Mouse (Mus musculus): ENCODE results near the gene Adprh. TPM values are rescaled to one million over a fixed set of nuclear protein-coding genes. Genes with fewer than 3 reads are reported as not detected.
A peak's percentile ranks its signal among the peaks of the same experiment; 100 is the strongest.
"Not testable (repeated sequence)": the region's sequence is repeated elsewhere in the genome, so short reads cannot be mapped to it uniquely, and the experiment has no call there.

The Adprh gene
- total RNA-seq (2015) (22.9 and 23.5 TPM in 2 replicates), total RNA-seq (2017) (14.9 and 16.0 TPM in 2 replicates)

DNA sequence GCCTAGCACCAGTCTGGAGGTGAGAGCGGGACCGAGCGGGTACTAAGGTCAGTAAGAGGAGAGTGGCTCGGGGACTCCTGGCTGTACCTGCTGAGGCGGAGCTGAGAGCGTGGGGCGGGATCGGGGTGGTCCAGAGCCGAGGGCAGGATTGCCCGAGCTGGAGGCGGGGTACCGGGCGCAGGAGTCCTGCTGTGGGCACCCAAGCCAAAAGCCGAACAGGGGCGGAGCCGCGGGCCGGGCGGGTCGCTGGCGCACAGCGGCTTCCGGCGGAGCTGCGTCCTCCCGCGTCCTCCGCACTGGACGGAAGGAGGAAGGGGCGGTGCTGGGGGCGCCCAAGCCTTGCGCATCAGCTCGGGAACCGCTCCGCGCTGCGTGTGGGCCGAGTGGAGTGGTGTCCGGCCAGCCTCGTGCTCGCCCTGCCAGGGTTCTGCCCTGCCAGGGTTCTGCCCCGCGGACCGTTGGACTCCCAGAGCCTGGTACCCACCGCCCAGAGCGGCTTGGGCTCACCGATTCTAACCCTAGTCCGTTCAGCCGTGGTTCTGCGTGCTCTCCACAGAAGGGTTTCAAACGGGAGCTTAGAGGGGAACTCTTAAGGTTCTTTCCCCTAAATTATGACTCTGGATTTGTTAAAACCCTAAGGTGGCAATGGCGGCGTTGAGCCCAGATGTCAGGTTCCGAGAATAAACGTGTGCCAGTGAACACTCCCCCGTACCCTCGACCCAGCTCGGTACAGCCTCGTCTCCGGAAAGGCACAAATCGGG is at the start of gene Adprh:
TSS of gene Adprh (minus strand) at position 262 of the 761 bp plus-strand sequence.
- ATAC-seq (replicated peaks; ENCODE audit: poor library complexity): peak; percentile 83

DNA sequence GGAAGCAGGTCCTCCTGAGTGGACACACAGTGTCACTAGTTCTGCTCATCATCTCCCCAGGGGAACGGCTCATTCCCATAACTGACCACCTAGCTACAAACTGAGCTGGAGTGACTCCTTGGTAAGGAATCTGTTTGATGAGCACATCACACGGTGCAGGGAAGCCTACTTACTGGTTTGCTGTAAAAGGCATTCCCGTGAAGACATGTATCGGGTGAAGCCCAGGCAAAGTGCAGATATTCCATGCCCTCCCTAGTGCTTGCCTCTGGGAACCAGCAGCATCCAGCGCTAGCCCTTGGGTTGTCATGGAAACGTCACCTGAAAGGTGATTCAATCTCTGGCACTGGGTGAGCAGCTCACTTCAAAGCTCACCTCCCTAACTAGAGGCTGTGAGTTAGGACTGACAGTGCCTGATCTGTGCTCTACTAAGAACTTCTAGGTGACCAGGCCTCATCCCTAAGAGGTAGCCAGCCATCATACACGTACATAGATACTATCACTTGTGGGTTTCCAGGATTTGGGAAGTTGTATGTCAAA is 44.2 kb upstream of the Adprh start:
- ATAC-seq (replicated peaks; ENCODE audit: poor library complexity): no peak

DNA sequence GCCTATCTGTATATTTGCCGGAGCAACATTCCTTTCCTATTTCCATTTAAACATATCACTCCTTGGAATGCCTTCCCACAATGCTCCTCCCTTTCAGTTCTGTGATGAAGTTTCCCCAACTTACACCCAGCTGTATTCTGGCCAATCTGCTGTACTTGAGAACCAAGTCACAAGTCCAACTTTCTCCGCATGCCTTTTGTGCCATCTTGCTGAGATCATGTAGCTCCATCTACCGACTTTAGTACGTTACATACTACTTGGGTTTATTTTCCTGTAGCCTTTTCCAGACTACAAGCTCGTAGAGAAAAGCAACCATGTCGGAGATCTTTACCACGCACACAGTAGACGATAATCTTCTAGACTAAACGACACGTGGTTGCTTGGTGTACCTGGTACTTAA is 41.4 kb upstream of the Adprh start:
- ATAC-seq (replicated peaks; ENCODE audit: poor library complexity): no peak

DNA sequence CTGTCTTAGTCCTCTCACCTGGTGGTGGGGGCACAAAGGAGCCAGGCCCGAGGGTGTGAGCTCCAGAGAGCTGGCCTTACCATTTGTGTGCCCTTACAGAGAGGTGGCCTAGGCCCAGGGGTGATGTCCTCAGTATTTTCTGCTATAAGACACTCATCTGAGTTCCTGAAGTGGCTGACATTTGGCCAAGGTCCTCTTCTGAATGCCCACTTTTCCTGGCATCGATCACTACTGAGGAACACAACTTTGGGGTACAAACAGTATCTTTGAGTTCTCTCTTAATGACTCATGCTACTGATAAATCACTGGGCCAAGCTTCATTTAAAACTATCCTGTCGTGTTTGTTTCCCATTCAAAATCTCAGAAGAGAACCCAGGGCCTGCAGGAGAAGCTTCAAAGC is 40.0 kb upstream of the Adprh start:
- ATAC-seq (replicated peaks; ENCODE audit: poor library complexity): no peak

DNA sequence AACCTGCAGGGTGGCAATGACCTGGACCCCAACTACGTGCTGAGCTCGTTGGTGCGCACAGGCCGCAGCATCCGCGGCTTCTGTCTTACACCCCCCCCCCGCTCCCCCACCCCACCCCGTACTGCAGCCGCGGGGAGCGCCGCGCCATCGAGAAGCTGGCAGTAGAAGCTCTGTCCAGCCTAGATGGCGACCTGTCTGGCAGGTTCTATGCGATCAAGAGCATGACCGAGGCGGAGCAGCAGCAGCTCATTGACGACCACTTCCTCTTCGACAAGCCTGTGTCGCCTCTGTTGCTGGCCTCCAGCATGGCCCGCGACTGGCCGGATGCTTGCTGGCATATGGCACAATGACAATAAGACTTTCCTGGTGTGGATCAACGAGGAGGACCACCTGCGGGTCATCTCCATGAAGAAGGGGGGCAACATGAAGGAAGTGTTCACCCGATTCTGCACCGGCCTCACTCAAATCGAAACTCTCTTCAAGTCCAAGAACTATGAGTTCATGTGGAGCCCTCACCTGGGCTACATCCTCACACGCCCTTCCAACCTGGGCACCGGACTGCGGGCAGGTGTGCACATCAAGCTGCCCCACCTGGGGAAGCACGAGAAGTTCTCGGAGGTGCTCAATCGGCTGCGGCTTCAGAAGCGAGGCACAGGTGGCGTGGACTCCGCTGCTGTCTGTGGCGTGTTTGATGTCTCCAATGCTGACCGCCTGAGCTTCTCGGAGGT is 31.2 kb upstream of the Adprh start:
- peak; percentile 68 for ATAC-seq (replicated peaks; ENCODE audit: poor library complexity)

DNA sequence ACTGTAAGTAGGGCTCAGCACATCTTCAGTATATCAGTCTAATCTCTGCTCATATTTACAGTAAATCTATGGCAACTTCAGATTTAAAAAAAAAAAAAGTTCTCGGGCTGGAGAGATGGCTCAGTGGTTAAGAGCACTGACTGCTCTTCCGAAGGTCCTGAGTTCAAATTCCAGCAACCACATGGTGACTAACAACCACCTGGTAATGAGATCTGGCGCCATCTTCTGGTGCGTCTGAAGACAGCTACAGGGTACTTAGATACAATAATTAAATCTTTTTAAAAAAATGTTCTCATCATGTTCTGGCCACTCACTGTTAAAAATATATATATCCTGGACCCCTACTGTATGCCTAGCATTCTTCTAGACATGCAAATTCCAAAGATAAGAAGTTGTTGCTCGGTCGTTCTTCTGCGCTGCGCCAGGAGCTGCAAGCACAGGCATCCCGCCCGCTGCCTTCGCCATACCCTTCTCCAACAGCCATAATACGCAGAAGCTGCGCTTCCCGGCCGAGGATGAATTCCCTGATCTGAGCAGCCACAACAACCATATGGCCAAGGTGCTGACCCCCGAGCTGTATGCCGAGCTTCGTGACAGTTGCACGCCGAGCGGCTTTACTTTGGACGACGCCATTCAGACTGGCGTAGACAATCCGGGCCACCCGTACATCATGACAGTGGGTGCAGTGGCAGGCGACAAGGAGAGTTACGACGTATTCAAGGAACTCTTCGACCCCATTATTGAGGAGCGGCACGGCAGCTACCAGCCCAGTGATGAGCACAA is 30.5 kb upstream of the Adprh start:
- ATAC-seq (replicated peaks; ENCODE audit: poor library complexity): no peak

DNA sequence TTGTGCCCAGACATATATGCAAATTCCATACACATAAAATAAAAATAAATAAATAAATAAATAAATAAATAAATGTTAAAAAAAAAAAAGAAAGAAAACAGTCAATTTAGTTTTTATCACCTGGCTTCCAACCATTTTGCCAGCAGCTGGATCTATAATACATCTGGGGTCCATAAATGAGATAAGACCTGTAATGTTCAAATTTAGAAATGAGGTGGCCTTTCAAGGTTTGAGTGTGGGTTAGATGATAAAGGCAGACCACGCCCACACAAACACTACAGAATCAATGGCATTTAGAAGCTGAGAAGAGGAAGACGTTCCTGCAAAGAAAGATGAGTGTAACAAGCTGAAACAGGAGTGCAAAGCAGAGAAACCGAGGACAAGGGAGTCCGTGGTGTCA is 28.8 kb upstream of the Adprh start:
- ATAC-seq (replicated peaks; ENCODE audit: poor library complexity): peak; percentile 54

DNA sequence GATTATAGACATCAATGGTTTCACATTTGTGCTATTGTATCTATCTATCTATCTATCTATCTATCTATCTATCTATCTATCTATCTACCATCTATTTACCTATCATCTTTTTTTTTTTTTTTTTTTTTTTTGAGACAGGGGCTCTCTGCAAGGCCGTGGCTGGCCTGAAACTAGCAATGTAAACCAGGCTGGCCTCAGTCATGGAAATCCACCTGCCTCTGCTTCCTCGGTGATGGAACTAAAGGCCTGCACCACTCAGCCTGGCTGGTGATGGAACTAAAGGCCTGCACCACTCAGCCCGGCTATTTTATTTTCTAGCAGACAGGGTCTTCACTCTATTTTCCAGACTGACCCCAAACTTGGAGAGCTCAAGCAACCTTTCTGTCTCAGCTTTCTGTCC is 25.8 kb upstream of the Adprh start:
- no peak for ATAC-seq (replicated peaks; ENCODE audit: poor library complexity)

DNA sequence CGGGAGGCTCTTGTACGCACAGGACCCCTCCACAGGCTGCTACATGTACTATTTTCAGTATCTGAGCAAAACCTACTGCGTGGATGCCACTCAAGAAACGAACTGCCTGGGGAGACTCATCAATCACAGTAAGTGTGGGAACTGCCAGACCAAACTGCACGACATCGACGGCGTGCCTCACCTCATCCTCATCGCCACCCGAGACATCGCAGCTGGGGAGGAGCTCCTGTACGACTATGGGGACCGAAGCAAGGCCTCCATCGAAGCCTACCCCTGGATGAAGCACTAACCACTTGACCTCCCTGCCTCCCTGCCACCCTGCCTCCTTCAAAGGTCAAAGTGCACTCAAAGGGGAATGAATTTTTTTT is 24.7 kb upstream of the Adprh start:
- not testable (repeated sequence) for ATAC-seq (replicated peaks; ENCODE audit: poor library complexity)

DNA sequence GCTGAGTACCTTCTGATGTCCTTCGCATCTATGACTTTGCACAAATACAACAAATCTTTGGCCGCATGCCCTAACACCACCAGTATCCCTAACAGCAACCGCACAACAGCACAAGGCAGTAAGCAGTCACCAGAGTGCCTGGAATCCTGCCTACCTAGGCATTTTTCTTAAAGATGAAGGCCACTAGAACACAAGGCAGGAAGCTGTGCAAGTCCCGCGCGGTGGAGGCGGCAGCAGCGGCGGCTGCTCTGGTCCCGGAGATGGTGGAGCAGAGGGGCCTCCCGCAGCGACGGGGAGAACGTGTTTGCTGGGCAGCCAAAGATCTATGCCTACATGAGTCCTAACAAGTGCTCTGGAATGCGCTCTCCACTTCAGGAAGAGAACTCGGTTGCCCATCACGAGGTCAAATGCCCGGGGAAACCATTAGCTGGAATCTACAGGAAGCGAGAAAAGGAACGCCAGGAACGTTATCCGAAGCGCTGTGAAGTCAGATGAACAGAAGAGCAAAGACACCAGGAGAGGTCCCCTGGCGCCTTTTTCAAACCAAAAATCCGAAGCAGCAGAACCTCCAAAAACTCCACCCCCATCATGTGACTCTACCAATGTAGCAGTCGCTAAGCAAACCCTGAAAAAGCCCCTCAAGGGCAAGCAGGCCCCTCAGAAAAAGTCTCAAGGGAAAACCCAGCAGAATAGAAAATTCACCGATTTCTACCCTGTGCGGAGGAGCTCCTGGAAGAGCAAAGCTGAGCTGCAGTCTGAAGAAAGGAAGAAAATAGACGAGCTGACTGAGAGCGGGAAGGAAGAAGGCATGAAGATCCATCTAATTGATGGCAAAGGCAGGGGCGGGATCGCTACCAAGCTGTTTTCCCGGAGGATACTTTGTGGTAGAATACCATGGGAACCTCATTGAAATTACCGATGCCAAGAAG is 24.1 kb upstream of the Adprh start:
- ATAC-seq (replicated peaks; ENCODE audit: poor library complexity): peak; percentile 66

DNA sequence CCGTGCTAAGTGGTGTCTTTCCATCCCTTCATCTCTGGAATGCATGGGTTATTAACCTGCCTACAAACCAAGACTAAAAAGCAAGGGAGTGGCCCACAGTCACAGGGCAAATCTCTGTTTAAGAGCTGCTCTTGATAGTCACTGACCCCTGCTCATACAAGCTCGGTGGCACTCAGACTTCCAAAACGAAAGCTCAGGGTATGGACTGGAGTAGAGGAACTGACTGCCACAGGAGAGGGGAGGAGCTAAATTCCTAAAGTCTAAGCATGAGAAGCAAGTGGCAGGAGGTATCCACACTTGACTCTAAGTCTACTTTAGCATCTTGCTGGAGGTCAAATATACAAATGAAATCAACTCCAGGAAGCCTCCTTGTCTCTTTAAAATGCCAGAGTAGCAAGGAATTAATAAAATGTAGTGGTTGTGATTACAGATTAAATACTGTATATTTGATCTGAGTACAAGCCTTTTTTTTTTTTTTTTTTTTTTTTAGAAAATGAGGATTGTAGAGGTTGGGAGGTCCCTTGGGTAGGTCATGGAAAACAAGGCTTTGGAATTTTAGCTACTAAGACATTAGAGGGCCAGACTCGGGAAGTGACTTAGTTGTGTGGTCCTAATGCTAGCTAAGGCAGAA is 23.3 kb upstream of the Adprh start:
- peak; percentile 37 for ATAC-seq (replicated peaks; ENCODE audit: poor library complexity)

DNA sequence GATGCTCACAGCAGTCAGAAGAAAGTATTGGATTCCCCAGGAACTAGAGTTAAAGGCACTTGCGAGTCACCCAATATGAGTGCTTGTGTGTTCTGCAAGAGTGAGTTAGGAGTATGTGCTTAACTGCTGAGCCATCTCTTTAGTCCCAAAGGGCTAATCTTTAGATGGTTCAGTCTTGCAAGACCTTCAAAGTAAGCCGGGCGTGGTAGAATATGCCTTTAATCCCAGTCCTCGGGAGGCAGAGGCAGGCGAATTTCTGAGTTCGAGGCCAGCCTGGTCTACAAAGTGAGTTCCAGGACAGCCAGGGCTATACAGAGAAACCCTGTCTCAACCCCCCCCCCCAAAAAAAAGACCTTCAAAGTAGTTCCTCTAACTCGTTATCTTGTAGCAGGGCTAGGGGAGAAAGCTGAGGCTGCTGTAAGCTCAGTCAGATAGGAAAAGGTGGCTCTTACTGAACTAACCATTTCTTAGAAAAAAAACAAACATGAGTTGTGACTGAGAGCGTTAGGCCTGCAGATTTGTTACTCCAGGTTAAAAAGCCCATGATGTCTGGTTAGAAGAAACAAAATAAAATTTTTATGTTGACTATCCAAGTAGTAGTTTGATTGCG is 22.3 kb upstream of the Adprh start:
- ATAC-seq (replicated peaks; ENCODE audit: poor library complexity): no peak

DNA sequence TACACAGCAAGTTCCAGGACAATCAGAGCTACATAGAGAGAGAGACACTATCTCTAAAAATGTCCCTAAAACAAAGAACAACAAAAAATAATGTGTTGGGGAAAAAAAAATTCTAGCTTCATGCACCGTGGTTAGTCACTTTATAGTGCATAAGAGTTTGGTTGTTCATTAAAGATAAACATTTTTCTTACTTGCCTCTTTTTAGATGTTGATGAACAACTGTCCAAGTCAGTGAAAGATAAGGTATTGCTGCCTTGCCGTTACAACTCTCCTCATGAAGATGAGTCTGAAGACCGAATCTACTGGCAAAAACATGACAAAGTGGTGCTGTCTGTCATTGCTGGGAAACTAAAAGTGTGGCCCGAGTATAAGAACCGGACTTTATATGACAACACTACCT is 21.2 kb upstream of the Adprh start:
- ATAC-seq (replicated peaks; ENCODE audit: poor library complexity): no peak

DNA sequence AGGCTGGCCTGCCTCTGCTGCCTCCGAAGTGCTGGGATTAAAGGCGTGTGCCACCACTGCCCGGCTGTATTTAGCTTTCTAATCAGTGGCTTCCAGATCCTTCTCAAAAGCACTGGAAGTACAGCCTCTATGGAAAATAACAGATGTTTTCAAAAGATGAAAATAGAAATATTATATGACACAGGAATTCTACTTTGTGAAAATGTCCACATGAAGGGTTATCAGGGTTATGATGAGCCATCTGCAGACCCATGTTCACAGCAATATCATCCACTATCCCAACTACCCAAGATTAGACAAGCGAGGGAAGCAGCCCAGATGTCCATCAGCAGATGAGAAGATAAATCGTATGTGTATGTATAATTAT is 20.0 kb upstream of the Adprh start:
- ATAC-seq (replicated peaks; ENCODE audit: poor library complexity): no peak

DNA sequence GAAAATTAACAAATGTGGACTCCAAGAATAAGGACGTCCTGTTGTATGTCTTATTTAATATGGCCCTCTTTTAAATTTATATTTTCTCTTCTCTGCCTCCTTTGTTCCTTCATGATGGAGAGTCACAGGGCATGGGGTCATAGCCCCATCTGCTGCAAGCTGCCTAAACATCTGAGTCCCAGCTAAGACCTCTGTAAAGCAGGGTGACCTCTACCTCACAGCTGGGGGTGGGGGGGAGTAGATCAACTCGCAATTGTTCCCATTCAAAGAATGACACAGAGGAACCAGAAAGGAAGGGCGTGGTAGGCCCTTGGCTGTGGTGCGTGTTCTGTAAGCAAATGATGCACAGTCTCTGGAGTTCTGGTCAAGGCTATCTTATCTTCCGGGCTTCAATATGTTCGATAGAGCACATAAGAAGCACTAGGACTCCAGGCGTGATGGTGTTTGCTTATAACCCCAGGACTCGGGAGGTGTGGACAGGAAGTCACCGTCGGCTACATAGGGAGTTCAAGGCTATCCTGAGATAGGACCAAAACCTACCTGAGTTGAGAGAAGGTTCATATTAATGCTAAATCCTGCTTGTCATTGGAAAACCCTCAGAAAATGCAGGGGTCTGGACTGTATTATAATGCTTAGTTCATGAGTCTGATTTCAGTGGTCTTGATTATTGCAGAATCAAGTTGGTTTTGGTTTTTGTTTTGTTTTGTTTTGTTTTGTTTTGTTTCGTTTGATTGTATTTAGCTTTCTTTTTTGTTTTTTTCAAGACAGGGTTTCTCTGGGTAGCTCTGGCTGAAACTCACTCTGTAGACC is 19.4 kb upstream of the Adprh start:
- ATAC-seq (replicated peaks; ENCODE audit: poor library complexity): no peak

DNA sequence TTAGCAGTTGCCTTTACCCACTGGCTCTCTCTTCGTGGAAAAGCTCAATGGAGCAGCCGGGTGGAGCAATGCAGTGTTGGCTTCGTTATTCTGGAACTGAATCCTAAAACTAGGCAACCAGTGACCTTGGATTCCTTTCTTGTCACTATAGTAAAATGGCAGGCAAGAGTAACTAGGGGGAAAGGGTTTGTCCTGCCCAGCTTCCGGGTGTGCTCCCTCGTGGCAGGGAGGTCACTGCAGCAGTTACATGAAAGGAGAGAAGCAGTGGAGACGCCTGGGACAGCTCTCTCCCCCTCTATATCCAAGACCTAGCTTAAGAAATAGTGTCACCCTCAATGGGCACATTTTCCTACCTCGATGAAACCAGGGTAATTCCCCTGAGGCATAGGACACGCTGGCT is 16.9 kb upstream of the Adprh start:
- no peak for ATAC-seq (replicated peaks; ENCODE audit: poor library complexity)

DNA sequence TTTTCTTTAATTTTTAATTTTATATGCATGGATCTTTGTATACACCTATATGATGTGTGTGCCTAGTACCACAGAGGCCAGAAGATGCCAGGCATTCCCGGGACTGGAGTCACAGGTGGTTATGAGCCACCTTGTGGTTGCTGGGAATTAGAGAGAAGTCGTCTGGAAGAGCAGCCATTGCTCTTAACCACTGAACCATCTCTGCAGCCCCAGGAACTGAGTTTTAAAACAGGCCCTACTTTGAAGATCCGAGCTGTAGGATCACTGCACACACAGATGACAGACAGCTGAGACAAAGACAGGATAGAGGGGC is 16.2 kb upstream of the Adprh start:
- 0 out of 2 replicates have a peak, but pooled peaks have one; percentile 2 for ATAC-seq (replicated peaks; ENCODE audit: poor library complexity)

DNA sequence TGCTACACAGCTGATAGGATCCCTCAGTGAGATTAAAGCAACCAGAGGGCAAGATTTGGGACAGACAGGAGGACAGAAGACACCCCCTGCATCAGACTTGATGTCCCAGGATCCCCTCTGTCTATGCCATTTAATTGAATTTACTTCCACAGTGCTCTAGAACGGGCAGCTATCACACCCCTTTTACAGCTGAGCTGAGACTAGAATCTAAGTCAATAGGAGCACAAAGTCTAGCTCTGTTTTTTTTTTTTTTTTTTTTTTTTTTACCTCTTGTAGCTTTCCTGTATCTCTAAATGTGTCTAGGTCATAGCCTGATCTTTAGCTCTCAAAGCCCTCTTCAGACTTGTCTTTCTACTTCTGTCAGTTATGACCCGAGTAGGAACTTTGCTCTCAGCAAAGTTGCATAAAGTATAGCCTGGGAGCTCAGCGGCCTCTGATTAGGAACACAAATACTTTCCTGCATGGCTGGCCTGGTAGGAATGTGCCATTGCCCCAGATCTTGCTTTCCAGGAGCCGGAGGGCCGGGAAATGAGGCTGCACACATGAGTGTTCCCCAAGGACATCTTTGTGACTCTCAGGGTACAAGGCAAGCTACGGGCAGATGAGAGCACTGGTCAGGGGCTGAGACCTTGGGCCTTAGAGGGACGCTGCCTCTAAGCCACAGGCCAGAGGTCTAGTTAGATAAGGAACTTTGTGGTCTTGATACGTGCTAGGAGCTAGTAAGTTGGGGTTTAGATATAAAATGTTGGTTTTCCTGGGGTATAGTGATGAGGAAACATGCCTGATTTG is 15.6 kb upstream of the Adprh start:
- ATAC-seq (replicated peaks; ENCODE audit: poor library complexity): peak; percentile 44; the same call in 1 of the 2 replicates
